Mouse (Mus musculus): ENCODE data around the gene Sod1.

- no peak for TF ChIP-seq CTCF (IDR thresholded peaks at IDR 0.05; ENCODE audit: low read depth)
- TF ChIP-seq EP300 (IDR thresholded peaks at IDR 0.05; ENCODE audit: low read depth) = no peak
These were observed 5.6 kb upstream of the Sod1 start for GRCm38 (mm10) chr16:90214731-90215565.

All from heart, postnatal 0 days (tissue).